Mouse (Mus musculus) erythroblast, embryonic 14.5 days (primary cell): ENCODE results near the gene Mars.
"Not testable (repeated sequence)": the region's sequence is repeated elsewhere in the genome, so short reads cannot be mapped to it uniquely, and the experiment has no call there.

Experiments used
- GATA1 ChIP-seq: IDR thresholded peaks from 2 replicates; pipeline ENCODE4 v1.6.1; 2012; ENCODE audit warnings: low read length, inconsistent platforms, mixed read lengths
- TAL1 ChIP-seq: IDR thresholded peaks from 3 replicates; pipeline ENCODE4 v1.6.1; 2012; ENCODE audit warnings: low read length, inconsistent platforms, mixed read lengths

- not testable (repeated sequence) for TF ChIP-seq GATA1, TAL1
These were observed 2.4 kb downstream of the Mars start for GRCm38 (mm10) chr10:127309167-127309566.
